Mouse (Mus musculus): ENCODE measurements at regions not wholly inside any gene's neighbourhood (a gene's known extent, or its start where the extent isn't known, plus 50 kb on each side); places are given as distances from the start of the nearest gene placed in this dataset.

- peak; percentile 30 for DNase-seq (ENCODE audit: low spot score)
Observed at GRCm38 (mm10) chr2:160421216-160421911, 54.5 kb upstream of the Mafb start.

- DNase-seq (ENCODE audit: low spot score): no peak
Observed at GRCm38 (mm10) chr2:160424491-160424890, 57.6 kb upstream of the Mafb start.

- no peak for DNase-seq (ENCODE audit: low spot score)
Observed at GRCm38 (mm10) chr2:160427431-160427830, 60.6 kb upstream of the Mafb start.

GRCm38 (mm10) chr2:160433252-160433651 is 66.4 kb upstream of the Mafb start:
- peak; percentile 71 for DNase-seq (ENCODE audit: low spot score)

- no peak for DNase-seq (ENCODE audit: low spot score)
Observed at GRCm38 (mm10) chr2:160434701-160435100, 67.8 kb upstream of the Mafb start.

GRCm38 (mm10) chr2:160435622-160436021 is 68.8 kb upstream of the Mafb start:
- no peak for DNase-seq (ENCODE audit: low spot score)

- DNase-seq (ENCODE audit: low spot score): no peak
Observed at GRCm38 (mm10) chr2:160439028-160439427, 72.2 kb upstream of the Mafb start.

GRCm38 (mm10) chr2:160440236-160440635 is 73.4 kb upstream of the Mafb start:
- DNase-seq (ENCODE audit: low spot score): no peak

- DNase-seq (ENCODE audit: low spot score): no peak
Observed at GRCm38 (mm10) chr2:160451057-160451456, 84.2 kb upstream of the Mafb start.

- DNase-seq (ENCODE audit: low spot score): peak; percentile 65
Observed at GRCm38 (mm10) chr2:160451481-160452238, 84.8 kb upstream of the Mafb start.

- no peak for DNase-seq (ENCODE audit: low spot score)
Observed at GRCm38 (mm10) chr2:160452239-160452530, 85.3 kb upstream of the Mafb start.

GRCm38 (mm10) chr2:160452730-160453129 is 85.9 kb upstream of the Mafb start:
- no peak for DNase-seq (ENCODE audit: low spot score)

- DNase-seq (ENCODE audit: low spot score): no peak
Observed at GRCm38 (mm10) chr2:160455617-160456016, 88.8 kb upstream of the Mafb start.

- DNase-seq (ENCODE audit: low spot score): no peak
Observed at GRCm38 (mm10) chr2:160456681-160457080, 89.8 kb upstream of the Mafb start.

GRCm38 (mm10) chr2:160471561-160471960 is 104.7 kb upstream of the Mafb start:
- DNase-seq (ENCODE audit: low spot score): no peak

GRCm38 (mm10) chr2:160476181-160476580 is 109.3 kb upstream of the Mafb start:
- DNase-seq (ENCODE audit: low spot score): no peak

GRCm38 (mm10) chr2:160479240-160479639 is 112.4 kb upstream of the Mafb start:
- DNase-seq (ENCODE audit: low spot score): no peak

- DNase-seq (ENCODE audit: low spot score): no peak
Observed at GRCm38 (mm10) chr2:160485097-160485496, 118.2 kb upstream of the Mafb start.

GRCm38 (mm10) chr2:160485515-160485914 is 118.7 kb upstream of the Mafb start:
- no peak for DNase-seq (ENCODE audit: low spot score)

- DNase-seq (ENCODE audit: low spot score): no peak
Observed at GRCm38 (mm10) chr2:160499726-160500125, 132.9 kb upstream of the Mafb start.

- no peak for DNase-seq (ENCODE audit: low spot score)
Observed at GRCm38 (mm10) chr2:160502901-160503300, 136.0 kb upstream of the Mafb start.

GRCm38 (mm10) chr2:160503597-160504393 is 136.9 kb upstream of the Mafb start:
- no peak for DNase-seq (ENCODE audit: low spot score)

- no peak for DNase-seq (ENCODE audit: low spot score)
Observed at GRCm38 (mm10) chr2:160504394-160504657, 137.5 kb upstream of the Mafb start.
